23 mouse cellular contexts compared by ENCODE assay signal in genomic region chr11:29544225-29544945, GRCm38 (mm10). TPM values are rescaled to one million over a fixed set of nuclear protein-coding genes. Genes with fewer than 3 reads are reported as not detected.
"Had no signal": no experiment of that assay in that cellular context is flagged by ENCODE, and none has a peak within 500 bp of the region (broad histone marks: within the 10 kb centered on the region; RNA-seq: fewer than 3 reads in every experiment).

No protein-coding gene starts in this region.

- H3K27ac ChIP-seq: kidney, postnatal 0 days; layer of hippocampus, adult 2 months; limb, embryonic 10.5 days; limb, embryonic 13.5 days; liver, embryonic 13.5 days; macrophage; midbrain, embryonic 13.5 days; stomach, postnatal 0 days had no signal

- H3K9ac ChIP-seq: limb, embryonic 13.5 days; liver, embryonic 13.5 days; lung, embryonic 14.5 days; midbrain, embryonic 13.5 days had no signal

- H3K27me3 ChIP-seq: limb, embryonic 13.5 days; liver, embryonic 13.5 days; midbrain, embryonic 13.5 days had no signal

- H3K4me3 ChIP-seq: layer of hippocampus, adult 2 months; limb, embryonic 10.5 days; limb, embryonic 13.5 days; liver, embryonic 13.5 days; midbrain, embryonic 13.5 days had no signal

- ATAC-seq: lung, postnatal 0 days; midbrain, embryonic 13.5 days had no signal

- H3K9me3 ChIP-seq: limb, embryonic 10.5 days; limb, embryonic 13.5 days; liver, embryonic 13.5 days; midbrain, embryonic 13.5 days had no signal

- H3K4me2 ChIP-seq: limb, embryonic 13.5 days; liver, embryonic 13.5 days; lung, embryonic 14.5 days; midbrain, embryonic 13.5 days had no signal

- DNase-seq: kidney, adult 2 months; kidney, postnatal 25 days; layer of hippocampus, adult 9-11 months; layer of hippocampus, postnatal 36 days; liver; liver, embryonic 13.5 days; lung, embryonic 14.5 days; right cerebral cortex, adult 18-20 months; right cerebral cortex, postnatal 14 days; right cerebral cortex, postnatal 4 days; thymus, adult 2 months; thymus, postnatal 14 days; thymus, postnatal 4 days had no signal

RNA-seq across cellular contexts. Expression of gene Clhc1, which starts 3.4 kb away (rescaled TPM):
- polyA plus RNA-seq: large intestine, adult 2 months; midbrain, postnatal 0 days; stomach, postnatal 0 days; thymus, adult 2 months had no signal
